Mouse (Mus musculus): Measurements from ENCODE around the gene Sord.

Gene Sord

GRCm38 (mm10) chr2:122301921-122302573 is 67.5 kb downstream of the Sord start:
- DNase-seq (ENCODE audit: extremely low spot score, low spot score) = peak; percentile 59

- DNase-seq (ENCODE audit: extremely low spot score, low spot score) = peak; percentile 54
Observed at GRCm38 (mm10) chr2:122302574-122303241, 68.2 kb downstream of the Sord start.

GRCm38 (mm10) chr2:122304544-122304943 is 70.0 kb downstream of the Sord start:
- DNase-seq (ENCODE audit: extremely low spot score, low spot score) = no peak

GRCm38 (mm10) chr2:122305097-122305892 is 70.7 kb downstream of the Sord start:
- no peak for DNase-seq (ENCODE audit: extremely low spot score, low spot score)

- DNase-seq (ENCODE audit: extremely low spot score, low spot score) = no peak
Observed at GRCm38 (mm10) chr2:122306184-122306583, 71.6 kb downstream of the Sord start.

GRCm38 (mm10) chr2:122309647-122310046 is 75.1 kb downstream of the Sord start:
- DNase-seq (ENCODE audit: extremely low spot score, low spot score) = no peak

- no peak for DNase-seq (ENCODE audit: extremely low spot score, low spot score)
Observed at GRCm38 (mm10) chr2:122311561-122311960, 77.0 kb downstream of the Sord start.

- DNase-seq (ENCODE audit: extremely low spot score, low spot score) = peak; percentile 80
Observed at GRCm38 (mm10) chr2:122312722-122313417, 78.3 kb downstream of the Sord start.

GRCm38 (mm10) chr2:122313536-122313935 is 79.0 kb downstream of the Sord start, which contains the start of gene Duoxa1:
Gene Duoxa1, minus strand, starts transcription at chr2:122313730.
- DNase-seq (ENCODE audit: extremely low spot score, low spot score) = peak; percentile 33

Measured in neural tube, embryonic 10.5 days (tissue).